Mouse (Mus musculus) neutrophil, adult 83 days (primary cell): ENCODE measurements around the gene Orai2. TPM values are rescaled to one million over a fixed set of nuclear protein-coding genes. Genes with fewer than 3 reads are reported as not detected.

Experiments used
- total RNA-seq, 2 experiments: library from RNA; stranded (reverse); gene quantifications; one replicate each; pipeline ENCODE4 v1.2.4; 2023

The Orai2 gene
- 10 to 100 TPM; 69.8 to 71.9 TPM for total RNA-seq

GRCm38 (mm10) chr5:136170512-136171362 is at the start of gene Orai2:
TSS of gene Orai2 (minus strand) at chr5:136170713.

GRCm38 (mm10) chr5:136198474-136199391 is 28.2 kb upstream of the Orai2 start, which contains the start of gene Prkrip1:
TSS of gene Prkrip1 (minus strand) at chr5:136198963.

GRCm38 (mm10) chr5:136135571-136136291 is 34.8 kb downstream of the Orai2 start, which contains the start of the genes Lrwd1 and Alkbh4:
TSS of gene Lrwd1 (minus strand) at chr5:136136074.
TSS of gene Alkbh4 (plus strand) at chr5:136136146.

GRCm38 (mm10) chr5:136115891-136116783 is 54.4 kb downstream of the Orai2 start, which contains the start of gene Polr2j:
TSS of gene Polr2j (plus strand) at chr5:136116631.

Other genes with a start within 250 kb of the Orai2 start
- 100 to 1,000 TPM; 108 to 112 TPM for gene Ywhag, start 236.1 kb downstream of the Orai2 start, total RNA-seq
- gene Ssc4d, start 196.2 kb downstream of the Orai2 start, total RNA-seq, result 1 to 10 TPM; 5.8 to 7.8 TPM
- gene Zp3, start 190.6 kb downstream of the Orai2 start, total RNA-seq, result not detected
- gene Dtx2, start 175.9 kb downstream of the Orai2 start, total RNA-seq, result 10 to 100 TPM; 16.0 to 16.8 TPM
- gene Upk3b, start 132.2 kb downstream of the Orai2 start, total RNA-seq, result not detected
- not detected for gene Upk3bl, start 116.2 kb downstream of the Orai2 start, total RNA-seq
- 10 to 100 TPM; 26.6 to 29.9 TPM for gene Rasa4, start 86.8 kb downstream of the Orai2 start, total RNA-seq
- gene Polr2j, start 54.1 kb downstream of the Orai2 start, total RNA-seq, result 10 to 100 TPM; 66.5 to 73.2 TPM
- gene Lrwd1, start 34.6 kb downstream of the Orai2 start, total RNA-seq, result 10 to 100 TPM; 41.1 to 41.6 TPM
- 10 to 100 TPM; 17.0 to 17.3 TPM for gene Alkbh4, start 34.6 kb downstream of the Orai2 start, total RNA-seq
- gene Prkrip1, start 28.2 kb upstream of the Orai2 start, total RNA-seq, result 10 to 100 TPM; 18.0 to 22.7 TPM
- gene Sh2b2, start 75.8 kb upstream of the Orai2 start, total RNA-seq, result 10 to 100 TPM; 15.4 to 20.4 TPM